Mouse (Mus musculus): ENCODE measurements around the gene AU022252. TPM values are rescaled to one million over a fixed set of nuclear protein-coding genes. Genes with fewer than 3 reads are reported as not detected.
A peak's percentile ranks its signal among the peaks of the same experiment; 100 is the strongest.

The AU022252 gene
- total and polyA plus RNA-seq, 2 experiments from 2014 or later = 7.5 to 15.5 TPM

DNA sequence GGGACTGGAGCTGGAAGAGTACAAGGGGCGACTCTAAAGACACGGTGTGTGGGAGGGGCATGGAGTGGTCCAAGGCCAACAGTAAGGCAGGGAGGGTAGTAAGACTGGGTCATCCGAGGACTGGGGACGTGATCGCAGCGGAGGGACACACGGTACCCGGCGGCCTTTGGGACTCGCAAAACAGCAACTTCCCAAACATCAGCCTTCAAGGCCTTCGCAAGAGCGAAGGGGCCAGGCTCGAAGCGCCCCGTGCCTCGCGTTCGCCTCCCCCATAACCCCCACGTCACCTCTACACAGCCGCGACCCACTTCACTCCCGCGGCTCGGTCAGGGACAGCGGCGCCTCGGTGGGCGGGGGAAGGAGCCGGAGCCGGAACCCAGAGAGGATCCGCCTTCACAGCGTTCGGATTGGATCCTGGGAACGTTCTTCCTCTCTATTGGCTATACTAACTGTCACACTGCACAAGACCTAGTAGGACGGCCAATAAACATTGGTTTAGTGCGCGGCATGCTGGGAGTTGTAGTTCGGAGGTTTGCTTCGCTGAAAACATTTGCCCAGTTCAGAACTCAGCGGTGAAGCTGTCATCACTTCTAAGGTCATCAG is 58.6 kb downstream of the AU022252 start, which contains the start of gene Zfp691:
Gene Zfp691 (minus strand): TSS at position 345 of the 603 bp plus-strand sequence.
- H3K9me3 ChIP-seq (replicated peaks; ENCODE audit: control insufficient read depth, low read length) = no peaks in the 10 kb centered on the region
- peaks cover 16% of the 10 kb centered on the region for H3K36me3 ChIP-seq (replicated peaks; ENCODE audit: control insufficient read depth, insufficient read depth, low read length)
- TF ChIP-seq CTCF (IDR thresholded peaks at IDR 0.05; ENCODE audit: low read depth) (no peak), EP300 (IDR thresholded peaks at IDR 0.05; ENCODE audit: low read depth) (no peak)
- H3K4me3 ChIP-seq (ENCODE audit: low read depth, low read length) = peak within 1 kb of the TSS; percentile 93
- H3K27me3 ChIP-seq (ENCODE audit: control insufficient read depth, insufficient read depth, low read length) = no peaks in the 10 kb centered on the region
- ATAC-seq (ENCODE audit: insufficient read depth, low read depth) (peak; percentile 99), DNase-seq (ENCODE audit: low spot score) (peak; percentile 100)
- H3K9ac ChIP-seq (replicated peaks; ENCODE audit: low read depth, low read length) = peak within 1 kb of the TSS; percentile 89
- H3K4me1 ChIP-seq (ENCODE audit: control insufficient read depth, insufficient read depth) = peaks cover 16% of the 10 kb centered on the region; the same call in 1 of the 2 replicates
- peak within 1 kb of the TSS; percentile 80 for H3K4me2 ChIP-seq (ENCODE audit: low read depth, low read length)
- H3K27ac ChIP-seq (ENCODE audit: low read depth) = peak within 1 kb of the TSS; percentile 93
- WGBS = under 1% methylated on average over 40 of the region's 40 CpGs

DNA sequence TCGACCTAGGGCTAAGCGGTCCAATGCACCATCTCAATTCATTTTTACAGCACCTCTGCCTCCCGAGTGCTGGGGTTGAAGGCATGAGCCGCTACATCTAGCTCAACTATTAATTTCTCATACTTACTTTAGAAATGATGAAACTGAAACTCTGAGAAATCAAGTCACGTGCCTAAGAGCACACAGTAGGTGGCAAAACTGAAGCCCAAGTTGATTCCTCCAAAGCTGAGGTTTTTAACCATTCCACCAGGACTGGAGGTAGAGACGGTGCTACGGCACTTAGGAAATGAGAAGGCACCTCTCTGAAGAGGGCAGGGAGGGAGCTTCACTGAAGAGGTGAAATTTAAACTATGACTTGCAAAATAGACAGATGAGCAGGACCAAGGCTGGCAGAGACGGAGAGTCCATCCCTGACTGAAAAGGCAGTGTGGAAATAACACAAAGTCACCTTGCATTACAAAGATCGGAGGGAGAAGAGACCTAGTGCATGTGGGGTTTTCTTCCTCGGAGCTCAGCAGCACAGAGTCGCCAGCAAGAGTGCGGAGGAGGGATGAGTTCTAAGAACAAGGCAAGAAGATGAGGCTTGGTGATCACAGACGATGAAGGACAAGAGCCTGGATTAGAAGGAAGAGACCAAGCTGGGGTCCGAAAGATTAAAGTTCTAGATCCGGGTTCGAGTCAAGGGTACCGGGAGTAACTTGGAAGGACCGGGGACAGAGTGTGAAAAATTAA is 59.4 kb downstream of the AU022252 start:
- ATAC-seq (ENCODE audit: insufficient read depth, low read depth) = no peak
- DNase-seq (ENCODE audit: low spot score) = no peak
- Histone ChIP-seq H3K36me3 (replicated peaks; ENCODE audit: control insufficient read depth, insufficient read depth, low read length) (peaks cover 24% of the 10 kb centered on the region), H3K9ac (replicated peaks; ENCODE audit: low read depth, low read length) (peak overlapping the region; percentile 89), H3K27ac (ENCODE audit: low read depth) (peak overlapping the region; percentile 93), H3K27me3 (ENCODE audit: control insufficient read depth, insufficient read depth, low read length) (no peaks in the 10 kb centered on the region), H3K4me2 (ENCODE audit: low read depth, low read length) (peak overlapping the region; percentile 80), H3K9me3 (replicated peaks; ENCODE audit: control insufficient read depth, low read length) (no peaks in the 10 kb centered on the region), H3K4me1 (ENCODE audit: control insufficient read depth, insufficient read depth) (peaks cover 16% of the 10 kb centered on the region; the same call in 1 of the 2 replicates), H3K4me3 (ENCODE audit: low read depth, low read length) (peak overlapping the region; percentile 93)
- 28% methylated on average over 18 of the region's 18 CpGs for WGBS
- no peak for TF ChIP-seq EP300 (IDR thresholded peaks at IDR 0.05; ENCODE audit: low read depth)
- no peak for TF ChIP-seq CTCF (IDR thresholded peaks at IDR 0.05; ENCODE audit: low read depth)

DNA sequence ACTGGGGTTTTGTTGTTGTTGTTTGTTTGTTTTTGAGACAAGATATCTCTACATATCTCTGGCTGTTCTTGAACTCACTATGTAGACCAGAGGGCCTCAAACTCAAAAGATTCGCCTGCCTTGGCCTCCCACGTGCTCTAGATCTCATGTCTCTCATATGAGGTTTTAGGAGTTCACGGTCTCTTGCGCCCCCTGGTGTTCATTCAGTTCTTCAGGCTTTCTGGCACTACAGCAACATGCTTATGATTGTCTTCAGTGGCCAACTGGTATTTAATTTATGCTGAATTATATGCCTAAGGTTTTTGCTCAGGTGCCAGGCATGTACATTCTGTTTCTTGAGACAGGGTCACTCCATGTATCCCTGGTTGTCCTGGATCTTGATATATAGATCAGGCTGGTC is 64.8 kb downstream of the AU022252 start:
- Histone ChIP-seq H3K4me1 (ENCODE audit: control insufficient read depth, insufficient read depth) (peaks cover 10% of the 10 kb centered on the region; the same call in 1 of the 2 replicates), H3K27ac (ENCODE audit: low read depth) (no peak overlapping the region), H3K4me2 (ENCODE audit: low read depth, low read length) (no peak overlapping the region), H3K9ac (replicated peaks; ENCODE audit: low read depth, low read length) (no peak overlapping the region), H3K4me3 (ENCODE audit: low read depth, low read length) (no peak overlapping the region), H3K9me3 (replicated peaks; ENCODE audit: control insufficient read depth, low read length) (no peaks in the 10 kb centered on the region), H3K36me3 (replicated peaks; ENCODE audit: control insufficient read depth, insufficient read depth, low read length) (peaks cover 24% of the 10 kb centered on the region), H3K27me3 (ENCODE audit: control insufficient read depth, insufficient read depth, low read length) (no peaks in the 10 kb centered on the region)
- TF ChIP-seq EP300 (IDR thresholded peaks at IDR 0.05; ENCODE audit: low read depth) = no peak
- peak; percentile 93 for TF ChIP-seq CTCF (IDR thresholded peaks at IDR 0.05; ENCODE audit: low read depth)
- peak; percentile 52; the same call in 1 of the 2 replicates for ATAC-seq (ENCODE audit: insufficient read depth, low read depth)
- 2% methylated on average over 4 of the region's 4 CpGs for WGBS
- DNase-seq (ENCODE audit: low spot score) = peak; percentile 76

DNA sequence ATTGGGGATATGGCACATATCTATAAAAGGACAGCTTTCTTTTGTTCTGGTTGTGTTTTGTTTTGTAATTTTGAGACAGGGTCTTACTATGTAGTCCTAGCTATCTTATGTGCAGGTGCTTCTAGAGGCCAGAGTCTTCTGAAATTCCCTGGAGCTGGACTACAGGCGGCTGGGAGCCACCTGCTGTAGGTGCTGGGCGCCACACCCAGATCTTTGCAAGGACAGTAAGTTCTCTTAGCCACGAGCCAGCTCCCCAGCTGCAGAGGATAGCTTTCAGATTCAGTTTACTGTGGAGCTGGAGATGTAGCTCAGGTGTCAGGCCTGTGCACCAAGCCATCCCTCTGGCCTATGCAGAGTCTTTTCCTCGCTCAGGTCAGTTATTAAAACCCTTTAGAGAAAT is 65.4 kb downstream of the AU022252 start:
- Histone ChIP-seq H3K4me1 (ENCODE audit: control insufficient read depth, insufficient read depth) (0 out of 2 replicates have a peak, but pooled peaks cover 4% of the 10 kb centered on the region), H3K27ac (ENCODE audit: low read depth) (no peak overlapping the region), H3K27me3 (ENCODE audit: control insufficient read depth, insufficient read depth, low read length) (no peaks in the 10 kb centered on the region), H3K4me2 (ENCODE audit: low read depth, low read length) (no peak overlapping the region), H3K4me3 (ENCODE audit: low read depth, low read length) (no peak overlapping the region), H3K9me3 (replicated peaks; ENCODE audit: control insufficient read depth, low read length) (no peaks in the 10 kb centered on the region), H3K9ac (replicated peaks; ENCODE audit: low read depth, low read length) (no peak overlapping the region), H3K36me3 (replicated peaks; ENCODE audit: control insufficient read depth, insufficient read depth, low read length) (peaks cover 24% of the 10 kb centered on the region)
- ATAC-seq (ENCODE audit: insufficient read depth, low read depth) (no peak), DNase-seq (ENCODE audit: low spot score) (no peak)
- 82% methylated on average over 4 of the region's 4 CpGs for WGBS
- TF ChIP-seq EP300 (IDR thresholded peaks at IDR 0.05; ENCODE audit: low read depth) (no peak), CTCF (IDR thresholded peaks at IDR 0.05; ENCODE audit: low read depth) (peak; percentile 1; the same call in 1 of the 2 replicates)

DNA sequence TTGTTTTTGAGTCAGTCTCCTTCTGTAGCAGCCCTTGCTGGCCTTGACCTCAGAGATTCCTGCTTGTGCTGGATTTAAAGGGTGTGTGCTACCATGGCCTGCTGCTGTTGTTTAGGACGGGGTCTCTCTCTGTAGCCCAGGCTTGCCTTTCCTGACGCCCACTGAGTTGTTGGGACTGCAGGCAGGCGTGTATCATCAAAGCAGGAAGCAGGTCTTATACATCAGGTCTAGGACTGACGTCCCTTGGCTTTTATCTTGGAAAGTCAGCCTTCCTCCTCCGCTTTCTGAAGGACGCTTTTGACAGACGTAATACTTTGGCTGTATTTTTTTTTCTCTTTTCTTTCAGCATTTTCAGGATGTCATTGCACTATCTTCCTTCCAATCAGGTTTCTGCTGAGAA is 66.6 kb downstream of the AU022252 start:
- no peak overlapping the region for H3K27ac ChIP-seq (ENCODE audit: low read depth)
- DNase-seq (ENCODE audit: low spot score) = no peak
- H3K9ac ChIP-seq (replicated peaks; ENCODE audit: low read depth, low read length) = no peak overlapping the region
- no peaks in the 10 kb centered on the region for H3K9me3 ChIP-seq (replicated peaks; ENCODE audit: control insufficient read depth, low read length)
- H3K4me1 ChIP-seq (ENCODE audit: control insufficient read depth, insufficient read depth) = no peaks in the 10 kb centered on the region
- H3K4me3 ChIP-seq (ENCODE audit: low read depth, low read length) = no peak overlapping the region
- 51% methylated on average over 7 of the region's 7 CpGs for WGBS
- ATAC-seq (ENCODE audit: insufficient read depth, low read depth) = no peak
- H3K36me3 ChIP-seq (replicated peaks; ENCODE audit: control insufficient read depth, insufficient read depth, low read length) = peaks cover 24% of the 10 kb centered on the region
- no peaks in the 10 kb centered on the region for H3K27me3 ChIP-seq (ENCODE audit: control insufficient read depth, insufficient read depth, low read length)
- H3K4me2 ChIP-seq (ENCODE audit: low read depth, low read length) = no peak overlapping the region
- TF ChIP-seq EP300 (IDR thresholded peaks at IDR 0.05; ENCODE audit: low read depth) (no peak), CTCF (IDR thresholded peaks at IDR 0.05; ENCODE audit: low read depth) (no peak)

Data from heart, postnatal 0 days (tissue).